Mouse (Mus musculus) c-Kit-negative CD71-positive TER-119-positive erythroid progenitor cells, embryonic 14.5 days (primary cell): ENCODE data around the gene Frmpd3.

ENCODE experiments used
- DNase-seq: peaks from one replicate; pipeline ENCODE4 v3.0.0-alpha.2; 2013; ENCODE audit warnings: low read depth, low spot score

Frmpd3 gene

DNA sequence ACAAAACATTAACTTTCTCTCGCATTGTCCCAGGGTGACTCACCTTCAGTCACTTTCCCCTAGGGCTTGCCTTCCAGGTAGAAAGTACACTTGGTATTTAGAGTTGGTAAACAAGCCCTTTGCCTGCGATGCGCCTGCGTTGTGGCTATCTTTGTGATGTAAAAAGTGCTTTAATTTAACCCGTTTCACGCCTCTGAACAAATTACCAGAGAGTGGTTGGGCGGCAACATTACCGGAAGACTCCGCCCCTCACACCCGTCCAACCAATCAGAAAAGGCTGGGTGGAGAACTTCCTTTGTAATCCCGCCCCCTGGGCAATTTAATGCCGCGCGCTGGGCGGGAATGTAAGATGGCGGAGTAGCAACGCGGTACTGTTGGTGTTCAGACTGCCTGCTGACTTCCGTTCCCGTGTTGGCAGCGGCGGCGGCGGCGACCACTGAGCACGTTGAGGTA, 114.2 kb downstream of the Frmpd3 start, which contains the start of gene Prps1:
Prps1 (plus strand) TSS at position 335 of the 453 bp plus-strand sequence.
- peak; percentile 86 for DNase-seq

DNA sequence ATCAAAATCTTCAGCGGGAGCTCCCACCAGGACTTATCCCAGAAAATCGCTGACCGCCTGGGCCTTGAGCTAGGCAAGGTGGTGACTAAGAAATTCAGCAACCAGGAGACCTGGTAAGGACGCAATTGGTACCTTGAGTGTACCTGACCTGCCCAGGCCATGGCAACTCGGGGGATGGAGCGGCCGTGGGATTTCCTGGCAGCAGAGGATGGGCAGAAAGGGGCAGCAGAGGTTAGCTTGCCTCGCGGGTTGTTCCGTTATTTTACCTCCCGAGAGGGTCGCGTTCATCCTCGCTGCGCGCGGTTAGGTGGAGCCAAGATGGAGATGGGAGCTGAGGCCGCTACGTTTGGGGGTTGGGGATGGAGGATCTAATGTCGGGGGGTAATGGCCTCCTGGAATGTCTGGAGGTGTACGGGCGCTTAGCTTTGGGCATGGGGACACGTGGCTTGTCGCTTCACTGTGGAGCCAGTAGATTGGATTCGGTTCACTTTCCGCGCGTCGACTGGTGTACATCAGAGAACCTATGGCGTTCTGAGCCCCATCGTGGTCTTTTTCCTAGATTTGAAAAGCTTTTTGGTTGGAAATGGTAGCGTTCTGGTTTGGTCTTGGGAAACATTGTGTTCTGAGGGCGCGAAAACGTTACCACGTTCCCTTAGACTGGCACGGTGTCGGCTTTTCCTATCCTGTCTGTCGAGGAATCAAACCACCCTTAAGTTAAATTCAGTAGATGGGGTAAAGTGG, 114.9 kb downstream of the Frmpd3 start:
- DNase-seq: no peak

DNA sequence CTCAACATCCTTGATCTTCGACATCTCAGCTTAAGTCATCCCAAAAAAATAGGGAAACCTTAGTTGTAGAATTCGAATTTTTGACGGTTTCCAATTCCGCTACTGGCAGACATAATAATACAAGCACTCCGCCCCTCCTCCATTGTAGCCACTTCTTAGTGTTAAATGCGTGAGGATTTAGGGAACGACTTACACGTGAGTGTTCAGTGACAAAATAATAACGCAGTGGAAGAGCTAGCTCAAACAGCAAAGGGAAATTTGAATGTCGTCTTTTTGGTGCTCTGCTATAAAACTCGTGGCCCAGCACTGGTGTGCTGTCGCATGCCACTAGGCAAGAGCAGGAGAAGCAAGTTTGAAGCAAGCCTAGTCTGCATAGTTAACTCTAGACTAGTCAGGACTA, 115.4 kb downstream of the Frmpd3 start:
- no peak for DNase-seq

DNA sequence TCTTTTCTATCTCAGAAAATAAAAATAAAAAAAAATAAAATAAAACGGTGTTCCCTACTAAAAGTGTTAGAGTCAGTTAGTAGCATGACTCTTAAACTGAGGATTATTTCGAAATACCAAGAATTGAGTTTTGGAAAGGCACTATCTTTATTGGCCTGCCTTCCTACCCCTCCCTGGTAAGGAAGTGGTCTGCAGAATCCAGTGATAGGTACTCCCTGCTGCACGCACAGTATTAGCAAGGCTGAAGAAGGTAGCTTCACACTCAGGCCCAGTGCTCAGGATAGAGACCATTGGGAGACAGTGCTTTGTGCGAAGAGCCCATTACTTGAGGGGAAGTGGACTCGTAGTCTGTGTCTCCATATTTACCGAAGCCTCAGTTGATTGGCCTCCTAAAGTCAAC, 136.2 kb downstream of the Frmpd3 start:
- DNase-seq: no peak

DNA sequence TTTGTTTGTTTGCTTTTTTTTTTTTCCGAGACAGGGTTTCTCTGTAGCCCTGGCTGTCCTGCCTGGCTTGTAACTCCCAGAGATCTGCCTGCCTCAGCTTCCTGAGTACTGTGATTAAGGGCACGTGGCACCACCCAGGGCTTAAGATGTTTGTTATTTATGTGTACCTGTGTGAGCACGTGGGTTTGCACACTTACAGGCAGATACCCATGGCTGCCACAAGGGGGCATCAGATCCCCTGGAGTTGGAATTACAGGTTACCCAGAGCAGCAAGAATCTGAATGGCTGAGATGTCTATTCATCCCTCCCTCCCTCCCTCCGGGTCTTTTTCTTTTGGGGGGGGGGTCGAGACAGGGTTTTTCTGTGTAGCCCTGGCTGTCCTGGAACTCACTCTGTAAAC, 137.1 kb downstream of the Frmpd3 start:
- DNase-seq: no peak
